ENCODE assay signal across 30 mouse cellular contexts in the genomic region with DNA sequence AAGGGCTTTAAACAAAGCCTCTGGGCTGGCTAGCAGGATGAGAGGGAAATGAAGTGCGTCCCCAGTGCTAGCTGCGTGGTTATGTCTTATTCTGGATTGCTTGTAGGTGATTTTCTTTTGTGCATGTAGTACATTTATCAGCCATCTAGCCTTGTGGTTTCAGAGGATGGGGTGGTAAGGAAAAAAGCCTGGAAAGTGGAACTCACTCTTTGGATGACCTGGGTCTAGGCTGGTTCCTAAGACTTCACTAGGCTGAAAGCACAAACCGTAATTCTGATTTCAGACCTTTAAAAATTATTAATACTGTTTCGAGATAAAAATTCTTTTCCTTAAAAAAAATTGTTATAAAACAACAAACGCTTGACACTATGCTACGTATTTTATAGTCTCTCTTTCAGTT. TPM values are rescaled to one million over a fixed set of nuclear protein-coding genes. Genes with fewer than 3 reads are reported as not detected.
DNase-seq lines count a peak whose midpoint lies in the region; ATAC-seq and TF ChIP-seq lines count a peak whose summit lies in the region.
"Had no signal": no experiment of that assay in that cellular context is flagged by ENCODE, and none has a peak within 500 bp of the region (broad histone marks: within the 10 kb centered on the region; RNA-seq: fewer than 3 reads in every experiment).

No protein-coding gene starts in this region.

- peaks cover 16% of the 10 kb centered on the region for H3K4me1 ChIP-seq in hindbrain, embryonic 13.5 days (replicated peaks)
- peaks cover 19% of the 10 kb centered on the region for H3K4me1 ChIP-seq in hindbrain, embryonic 14.5 days (replicated peaks; ENCODE audit: control insufficient read depth, insufficient read depth, low read length)
- H3K4me1 ChIP-seq in lung, embryonic 14.5 days (ENCODE audit: insufficient read depth) = peaks cover 14% of the 10 kb centered on the region
- peaks cover 2 to 4% of the 10 kb centered on the region in 2 experiments; a peak in 2 of 4 replicates for H3K4me1 ChIP-seq in MEL (ENCODE audit: control insufficient read depth in 1 of 2, insufficient read depth in 2 of 2, low read length in 2 of 2)

- no peak for ATAC-seq in hindbrain, embryonic 13.5 days (ENCODE audit: low FRiP score)
- ATAC-seq in hindbrain, embryonic 14.5 days (ENCODE audit: low FRiP score) = no peak
- no peak for ATAC-seq in lung, embryonic 14.5 days (ENCODE audit: insufficient read depth)
- peak; percentile 47; the same call in 1 of the 2 replicates for ATAC-seq in common myeloid progenitor, adult 5-6 weeks (replicated peaks; ENCODE audit: low read depth, poor library complexity, severe bottlenecking)
- ATAC-seq: forebrain, postnatal 0 days; lung, postnatal 0 days had no signal

- WGBS in hindbrain, embryonic 13.5 days = 82% methylated on average over 6 of the region's 6 CpGs
- 81% methylated on average over 6 of the region's 6 CpGs for WGBS in hindbrain, embryonic 14.5 days
- 81% methylated on average over 6 of the region's 6 CpGs for WGBS in lung, embryonic 14.5 days

- no peak for TF ChIP-seq EP300 in MEL (IDR thresholded peaks at IDR 0.05; ENCODE audit: low read depth in 1 of 2, low read length in 2 of 2)

- H3K9ac ChIP-seq in hindbrain, embryonic 13.5 days = no peak overlapping the region
- no peak overlapping the region for H3K9ac ChIP-seq in hindbrain, embryonic 14.5 days
- H3K9ac ChIP-seq in lung, embryonic 14.5 days = no peak overlapping the region
- no peak overlapping the region for H3K9ac ChIP-seq in MEL (ENCODE audit: control insufficient read depth, low read depth, low read length, poor library complexity, severe bottlenecking)
- H3K9ac ChIP-seq: embryonic facial prominence, embryonic 15.5 days; forebrain, embryonic 12.5 days; forebrain, postnatal 0 days; heart, embryonic 13.5 days; limb, embryonic 13.5 days had no signal

- DNase-seq in hindbrain, embryonic 14.5 days (ENCODE audit: low spot score) = no peak
- DNase-seq in lung, embryonic 14.5 days = no peak
- no peak for DNase-seq in lung, adult 18-20 months
- DNase-seq in MEL (ENCODE audit: low read depth, low spot score) = peak; percentile 23
- DNase-seq: adrenal gland, adult 8-10 months; cerebellum, adult 8-10 months; cerebellum, postnatal 25 days; embryo, embryonic 11 days; forebrain, postnatal 0 days; heart, postnatal 10 days; kidney, adult 2 months; kidney, postnatal 10 days; lung, postnatal 4 days; midbrain, embryonic 14.5 days; right cerebral cortex, adult 18-20 months; spleen, adult 18-20 months had no signal

- no peak for TF ChIP-seq RAD21 in MEL (IDR thresholded peaks at IDR 0.05; ENCODE audit: low read depth, low read length)

- no peak for TF ChIP-seq CTCF in lung, embryonic 14.5 days (IDR thresholded peaks at IDR 0.05; ENCODE audit: low read depth)
- no peak for TF ChIP-seq CTCF in MEL (IDR thresholded peaks at IDR 0.05 in 2 of 3, conservative IDR thresholded peaks at IDR 0.05 in 1 of 3; ENCODE audit: control insufficient read depth in 1 of 3, insufficient read depth in 1 of 3, low read depth in 2 of 3, low read length in 3 of 3, poor library complexity in 1 of 3, severe bottlenecking in 1 of 3)

- H3K4me2 ChIP-seq in hindbrain, embryonic 13.5 days = no peak overlapping the region
- no peak overlapping the region for H3K4me2 ChIP-seq in hindbrain, embryonic 14.5 days (replicated peaks)
- H3K4me2 ChIP-seq in lung, embryonic 14.5 days = no peak overlapping the region
- H3K4me2 ChIP-seq: embryonic facial prominence, embryonic 15.5 days; forebrain, embryonic 12.5 days; heart, embryonic 13.5 days; limb, embryonic 13.5 days; liver, embryonic 11.5 days had no signal

- no peaks in the 10 kb centered on the region for H3K79me2 ChIP-seq in MEL (ENCODE audit: control insufficient read depth, insufficient read depth, low read length, poor library complexity)

- H3K4me3 ChIP-seq in hindbrain, embryonic 13.5 days = no peak overlapping the region
- H3K4me3 ChIP-seq in hindbrain, embryonic 14.5 days (replicated peaks; ENCODE audit: low read length) = no peak overlapping the region
- H3K4me3 ChIP-seq in lung, embryonic 14.5 days (ENCODE audit: low read depth, low read length) = no peak overlapping the region
- H3K4me3 ChIP-seq in MEL (ENCODE audit: control insufficient read depth in 1 of 2, insufficient read depth in 1 of 2, low read depth in 2 of 2, low read length in 2 of 2) = no peak overlapping the region
- H3K4me3 ChIP-seq: embryonic facial prominence, embryonic 15.5 days; forebrain, embryonic 12.5 days; heart, embryonic 13.5 days; hindbrain, embryonic 10.5 days; limb, embryonic 13.5 days; megakaryocyte, embryonic 14.5 days had no signal

- H3K9me3 ChIP-seq in hindbrain, embryonic 13.5 days = no peaks in the 10 kb centered on the region
- no peaks in the 10 kb centered on the region for H3K9me3 ChIP-seq in hindbrain, embryonic 14.5 days (ENCODE audit: control insufficient read depth, low read length)
- no peaks in the 10 kb centered on the region for H3K9me3 ChIP-seq in lung, embryonic 14.5 days (ENCODE audit: low read depth, low read length)
- no peaks in the 10 kb centered on the region for H3K9me3 ChIP-seq in MEL (replicated peaks; ENCODE audit: insufficient read depth, low read length)
- H3K9me3 ChIP-seq: embryonic facial prominence, embryonic 15.5 days; forebrain, embryonic 12.5 days; heart, embryonic 13.5 days; hindbrain, embryonic 10.5 days; limb, embryonic 13.5 days; megakaryocyte, embryonic 14.5 days had no signal

- H3K36me3 ChIP-seq in hindbrain, embryonic 13.5 days = peaks cover 17% of the 10 kb centered on the region
- H3K36me3 ChIP-seq in hindbrain, embryonic 14.5 days (replicated peaks; ENCODE audit: control insufficient read depth, insufficient read depth) = peaks cover 4% of the 10 kb centered on the region; the same call in 1 of the 2 replicates
- no peaks in the 10 kb centered on the region for H3K36me3 ChIP-seq in lung, embryonic 14.5 days (ENCODE audit: insufficient read depth)
- no peaks in the 10 kb centered on the region; a peak in 2 of 4 replicates for H3K36me3 ChIP-seq in MEL (ENCODE audit: control insufficient read depth in 1 of 2, insufficient read depth in 2 of 2, low read length in 2 of 2)
- H3K36me3 ChIP-seq: embryonic facial prominence, embryonic 15.5 days; forebrain, embryonic 12.5 days; heart, embryonic 13.5 days; hindbrain, embryonic 10.5 days; limb, embryonic 13.5 days had no signal

- TF ChIP-seq POLR2A in MEL (IDR thresholded peaks at IDR 0.05; ENCODE audit: control insufficient read depth in 1 of 2, insufficient read depth in 1 of 2, low read depth in 1 of 2, low read length in 2 of 2, poor library complexity in 1 of 2) = no peak

- no peaks in the 10 kb centered on the region for H3K27me3 ChIP-seq in hindbrain, embryonic 13.5 days
- H3K27me3 ChIP-seq in hindbrain, embryonic 14.5 days (ENCODE audit: control insufficient read depth, insufficient read depth, low read length) = no peaks in the 10 kb centered on the region
- no peaks in the 10 kb centered on the region for H3K27me3 ChIP-seq in lung, embryonic 14.5 days (ENCODE audit: insufficient read depth, low read length)
- no peaks in the 10 kb centered on the region for H3K27me3 ChIP-seq in MEL (ENCODE audit: control insufficient read depth in 1 of 2, insufficient read depth in 2 of 2, low read length in 2 of 2)
- H3K27me3 ChIP-seq: CH12.LX; embryonic facial prominence, embryonic 15.5 days; heart, embryonic 13.5 days; megakaryocyte, embryonic 14.5 days had no signal

- peak overlapping the region; percentile 37; the same call in 1 of the 2 replicates for H3K27ac ChIP-seq in hindbrain, embryonic 13.5 days
- H3K27ac ChIP-seq in hindbrain, embryonic 14.5 days = no peak overlapping the region
- 0 out of 2 replicates have a peak overlapping the region, but pooled peaks have one; percentile 28 for H3K27ac ChIP-seq in lung, embryonic 14.5 days (ENCODE audit: low read depth)
- H3K27ac ChIP-seq in MEL (ENCODE audit: control insufficient read depth, low read depth, low read length) = no peak overlapping the region
- H3K27ac ChIP-seq: embryonic facial prominence, embryonic 15.5 days; forebrain, embryonic 12.5 days; heart, embryonic 13.5 days; limb, embryonic 13.5 days; stomach, postnatal 0 days had no signal

TF ChIP-seq in MEL, 35 proteins besides CTCF, POLR2A, EP300 and RAD21:
- TF ChIP-seq HCFC1 (IDR thresholded peaks at IDR 0.05; ENCODE audit: low read depth, low read length) (no peak), ZC3H11A (IDR thresholded peaks at IDR 0.05; ENCODE audit: low read depth, low read length) (no peak), USF1 (IDR thresholded peaks at IDR 0.05; ENCODE audit: low read depth, low read length) (no peak), ZKSCAN1 (IDR thresholded peaks at IDR 0.05; ENCODE audit: low read depth, low read length) (no peak), RCOR1 (IDR thresholded peaks at IDR 0.05; ENCODE audit: low read depth, low read length) (no peak), KAT2A (conservative IDR thresholded peaks at IDR 0.05; ENCODE audit: low read depth, low read length) (no peak), TAL1 (IDR thresholded peaks at IDR 0.05; ENCODE audit: low read length) (no peak), POLR2AphosphoS5 (IDR thresholded peaks at IDR 0.05; ENCODE audit: borderline replicate concordance, low read depth, low read length) (no peak), ELF1 (IDR thresholded peaks at IDR 0.05; ENCODE audit: low read depth, low read length) (no peak), MEF2A (IDR thresholded peaks at IDR 0.05; ENCODE audit: extremely low read depth, insufficient replicate concordance, low read depth, low read length, poor library complexity, severe bottlenecking) (no peak)
TF ChIP-seq in MEL: peak in this region for 0.

RNA-seq across cellular contexts. Expression of a gene that starts 22.2 kb away (rescaled TPM):
- 2.1 and 2.7 TPM in 2 replicates for polyA plus RNA-seq in hindbrain, embryonic 13.5 days (2015; fragmentation: Nextera tagmentation; extraction: Ambion mirVana)
- polyA plus RNA-seq in hindbrain, embryonic 14.5 days (2014; fragmentation: Nextera tagmentation; extraction: Ambion mirVana) = 1.4 and 2.4 TPM in 2 replicates
- polyA plus RNA-seq in lung, embryonic 14.5 days (2014; fragmentation: Nextera tagmentation; extraction: Ambion mirVana) = 4.7 and 5.5 TPM in 2 replicates
- not detected in 2 replicates for total RNA-seq in MEL (2012; rRNA removed)
- polyA plus RNA-seq in MEL (2012; ENCODE audit: insufficient read depth in 1 of 2, insufficient read length in 2 of 2, low read depth in 1 of 2, low replicate concordance in 2 of 2, missing spikeins in 1 of 2) = under 1 TPM in 1 of 2 experiments, not detected in 1; 0.06 TPM
- total RNA-seq in common myeloid progenitor, adult 5-6 weeks (2017) = not detected in 2 replicates
- total RNA-seq: CH12.LX; neutrophil, adult 5-6 weeks had no signal
- polyA plus RNA-seq: C2C12 had no signal

Comparison
In these comparisons a context has a peak if more than half of its experiments do, and no peak if none do; other contexts are left out.
1. H3K27ac ChIP-seq: peak in hindbrain, embryonic 13.5 days (single experiment) and lung, embryonic 14.5 days (single experiment); none in hindbrain, embryonic 14.5 days (single experiment) and MEL (single experiment).